Mouse (Mus musculus) midbrain, embryonic 12.5 days (tissue): ENCODE results near the gene Slc12a1. TPM values are rescaled to one million over a fixed set of nuclear protein-coding genes. Genes with fewer than 3 reads are reported as not detected.
"Not testable (repeated sequence)": the region's sequence is repeated elsewhere in the genome, so short reads cannot be mapped to it uniquely, and the experiment has no call there.

Experiments used
- ATAC-seq: fragments of 200-750 bp; cut with Nextera tagmentation; 2 replicates; pipeline ENCODE4 v1.8.0; 2017; ENCODE audit warnings: low read depth, moderate TSS enrichment, moderate library complexity; ENCODE audit not compliant: low FRiP score
- H3K27ac ChIP-seq: fragments of 300-500 bp; sonication (generic); replicated peaks from 2 replicates; pipeline ENCODE4 v1.5.1; 2016; ENCODE audit warnings: mild to moderate bottlenecking
- H3K27me3 ChIP-seq: fragments of 300-500 bp; sonication (generic); 2 replicates; pipeline ENCODE4 v1.6.1; 2016; ENCODE audit warnings: mild to moderate bottlenecking
- H3K36me3 ChIP-seq: fragments of 300-500 bp; sonication (generic); 2 replicates; pipeline ENCODE4 v1.6.1; 2016
- H3K4me1 ChIP-seq: fragments of 300-500 bp; sonication (generic); 2 replicates; pipeline ENCODE4 v1.6.1; 2016
- H3K4me2 ChIP-seq: fragments of 300-500 bp; sonication (generic); replicated peaks from 2 replicates; pipeline ENCODE4 v1.6.1; 2016; ENCODE audit warnings: mild to moderate bottlenecking, moderate library complexity
- H3K4me3 ChIP-seq: fragments of 300-500 bp; sonication (generic); 2 replicates; pipeline ENCODE4 v1.5.1; 2016; ENCODE audit warnings: mild to moderate bottlenecking
- H3K9ac ChIP-seq: fragments of 300-500 bp; sonication (generic); replicated peaks from 2 replicates; pipeline ENCODE4 v1.6.1; 2016; ENCODE audit warnings: mild to moderate bottlenecking, moderate library complexity
- H3K9me3 ChIP-seq: fragments of 300-500 bp; sonication (generic); 2 replicates; pipeline ENCODE4 v1.6.1; 2016; ENCODE audit warnings: mild to moderate bottlenecking
- WGBS: fragments of 180-500 bp; shearing (Covaris S2); methylation state at CpG from one replicate; pipeline ENCODE4 v1.1.7; 2016; 5-methylcytosine and 5-hydroxymethylcytosine counted together
- polyA plus RNA-seq: library from polyadenylated mRNA; unstranded; fragments of >200 nt; fragmentation: Nextera tagmentation; extraction: Ambion mirVana; gene quantifications from 2 replicates; pipeline ENCODE4 v1.2.1, GENCODE M21; 2016

Slc12a1 gene
- not detected in 2 replicates for polyA plus RNA-seq

DNA sequence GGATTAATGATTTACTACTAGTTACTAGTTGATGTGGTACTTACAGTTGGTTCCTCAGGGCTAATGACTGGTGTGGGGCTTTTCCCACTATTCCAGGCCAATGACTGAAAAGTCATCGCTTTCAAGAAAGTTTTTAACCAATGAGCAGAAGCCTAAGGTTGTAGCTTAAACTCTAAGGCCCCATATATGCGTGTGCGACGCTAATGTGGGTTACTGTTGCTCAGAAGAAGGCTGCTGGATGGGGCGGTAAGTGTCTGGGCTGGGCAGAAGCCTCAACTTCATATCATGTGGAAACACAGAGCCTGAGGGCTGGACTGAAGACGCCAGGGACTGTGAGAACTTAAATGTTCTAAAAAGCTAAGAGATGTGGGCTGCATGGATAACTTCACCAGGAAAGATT is at the start of gene Slc12a1:
TSS of gene Slc12a1 (plus strand) at position 118 of the 400 bp plus-strand sequence.
- Histone ChIP-seq H3K9me3 (no peaks in the 10 kb centered on the region), H3K4me1 (no peaks in the 10 kb centered on the region), H3K4me3 (no peak within 1 kb of the TSS), H3K9ac (no peak within 1 kb of the TSS), H3K27ac (no peak within 1 kb of the TSS), H3K27me3 (no peaks in the 10 kb centered on the region), H3K4me2 (no peak within 1 kb of the TSS), H3K36me3 (no peaks in the 10 kb centered on the region)
- WGBS: 83% methylated on average over 6 of the region's 6 CpGs
- ATAC-seq: no peak

- WGBS: 96% methylated on average over 13 of the region's 13 CpGs
- not testable (repeated sequence) for H3K27me3 ChIP-seq, ATAC-seq, H3K9ac ChIP-seq, H3K4me2 ChIP-seq, H3K4me3 ChIP-seq, H3K4me1 ChIP-seq, H3K27ac ChIP-seq, H3K9me3 ChIP-seq
- peaks cover 70% of the 10 kb centered on the region for H3K36me3 ChIP-seq
Observed at GRCm38 (mm10) chr2:125104491-125104890, 47.8 kb upstream of the Slc12a1 start.

DNA sequence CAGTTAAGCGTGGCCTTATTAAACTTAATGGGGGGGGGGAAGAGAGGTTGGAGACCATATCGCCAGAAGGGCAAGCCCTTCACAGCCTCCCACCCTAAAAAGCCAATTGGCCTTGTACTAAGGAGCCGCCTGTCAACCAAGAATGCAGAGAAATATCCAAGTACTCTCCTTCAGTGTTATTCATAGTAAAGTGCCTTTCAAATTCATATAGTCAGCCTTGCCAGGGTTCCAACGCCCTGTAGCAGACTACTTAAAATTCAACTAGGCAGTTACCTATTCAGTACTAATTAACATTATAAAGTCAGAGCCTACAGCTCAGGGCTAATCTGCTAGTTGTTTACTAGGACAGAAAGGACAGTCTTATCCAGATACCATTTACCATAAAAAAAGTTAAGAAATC is 45.8 kb upstream of the Slc12a1 start:
- not testable (repeated sequence) for ATAC-seq, H3K4me2 ChIP-seq, H3K4me1 ChIP-seq, H3K27me3 ChIP-seq, H3K4me3 ChIP-seq, H3K9ac ChIP-seq, H3K9me3 ChIP-seq, H3K27ac ChIP-seq
- 81% methylated on average over 4 of the region's 4 CpGs for WGBS
- peaks cover 58% of the 10 kb centered on the region for H3K36me3 ChIP-seq

GRCm38 (mm10) chr2:125119381-125120110 is 32.8 kb upstream of the Slc12a1 start:
- Histone ChIP-seq H3K36me3 (peaks cover 11% of the 10 kb centered on the region), H3K27me3 (no peaks in the 10 kb centered on the region), H3K4me1 (peaks cover 25% of the 10 kb centered on the region), H3K27ac (no peak overlapping the region), H3K9ac (no peak overlapping the region), H3K4me2 (no peak overlapping the region), H3K4me3 (no peak overlapping the region), H3K9me3 (no peaks in the 10 kb centered on the region)
- no peak for ATAC-seq
- 72% methylated on average over 6 of the region's 6 CpGs for WGBS

DNA sequence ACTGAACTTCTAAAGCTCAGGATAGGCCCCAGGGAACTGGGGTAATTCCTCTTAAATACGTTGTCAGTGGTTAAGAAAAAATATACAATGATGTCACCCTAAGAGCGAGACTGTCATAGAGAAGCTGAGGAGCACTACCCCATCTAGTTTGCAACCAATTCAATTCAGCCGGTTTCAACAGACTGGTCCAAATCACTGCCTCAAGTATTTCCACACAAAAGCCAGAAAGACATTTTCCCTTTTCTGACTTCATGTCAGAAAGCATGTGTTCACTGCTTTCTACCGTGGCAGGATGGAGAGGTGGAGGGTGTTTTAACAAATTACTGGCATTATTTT is 30.0 kb upstream of the Slc12a1 start:
- Histone ChIP-seq H3K4me3 (peak overlapping the region; percentile 79), H3K4me2 (peak overlapping the region; percentile 77), H3K4me1 (peaks cover 25% of the 10 kb centered on the region), H3K27me3 (0 out of 2 replicates have a peak, but pooled peaks cover 4% of the 10 kb centered on the region), H3K27ac (peak overlapping the region; percentile 97), H3K36me3 (no peaks in the 10 kb centered on the region), H3K9ac (peak overlapping the region; percentile 96), H3K9me3 (no peaks in the 10 kb centered on the region)
- 7% methylated on average over 4 of the region's 4 CpGs for WGBS
- ATAC-seq: 0 out of 2 replicates have a peak, but pooled peaks have one; percentile 6

DNA sequence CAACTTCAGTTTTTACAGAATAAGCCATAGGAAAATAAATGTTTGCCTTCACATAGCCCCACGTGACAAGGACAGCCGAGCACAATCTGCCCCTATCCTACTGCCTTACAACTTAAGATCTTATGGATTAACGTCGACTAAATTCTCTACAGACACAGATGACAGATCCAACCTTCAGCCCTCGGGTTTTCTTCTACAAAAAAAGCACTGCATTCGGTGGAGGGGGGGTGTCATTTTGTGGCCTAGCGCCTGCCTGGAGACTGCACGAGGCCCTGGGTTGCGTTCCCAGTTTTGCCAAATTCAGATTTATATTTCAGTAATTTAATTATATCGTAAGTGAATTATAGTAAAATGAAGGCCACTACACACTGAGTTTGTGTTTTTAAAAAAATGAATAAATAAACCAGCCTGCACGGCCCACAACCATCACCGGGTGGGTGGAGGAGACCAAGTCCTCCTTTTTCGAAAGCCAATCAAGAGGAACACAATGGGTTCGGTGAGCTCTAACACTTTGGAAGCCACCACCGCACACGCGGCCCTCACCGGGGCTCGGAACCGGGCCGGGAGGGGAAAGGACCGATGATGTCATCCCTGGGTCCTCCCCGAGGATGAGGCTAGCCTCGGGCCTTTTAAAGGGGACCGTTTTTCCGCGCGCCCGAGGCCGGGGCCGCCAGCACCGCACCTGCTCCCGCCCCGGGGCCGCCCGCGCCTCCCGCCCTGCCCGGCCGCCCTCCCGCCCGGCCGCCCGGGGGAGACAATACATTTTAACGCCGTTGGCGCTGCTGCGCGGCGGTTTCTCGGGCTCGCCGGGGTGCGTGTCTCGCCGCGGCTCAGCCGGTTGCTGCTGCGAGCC is 29.5 kb upstream of the Slc12a1 start:
- under 1% methylated on average over 54 of the region's 59 CpGs for WGBS
- peak overlapping the region; percentile 97 for H3K27ac ChIP-seq
- H3K27me3 ChIP-seq: 0 out of 2 replicates have a peak, but pooled peaks cover 4% of the 10 kb centered on the region
- H3K4me3 ChIP-seq: peak overlapping the region; percentile 79
- no peaks in the 10 kb centered on the region for H3K36me3 ChIP-seq
- peak overlapping the region; percentile 96 for H3K9ac ChIP-seq
- H3K4me2 ChIP-seq: peak overlapping the region; percentile 77
- H3K9me3 ChIP-seq: no peaks in the 10 kb centered on the region
- H3K4me1 ChIP-seq: peaks cover 25% of the 10 kb centered on the region
- peak; percentile 77 for ATAC-seq

DNA sequence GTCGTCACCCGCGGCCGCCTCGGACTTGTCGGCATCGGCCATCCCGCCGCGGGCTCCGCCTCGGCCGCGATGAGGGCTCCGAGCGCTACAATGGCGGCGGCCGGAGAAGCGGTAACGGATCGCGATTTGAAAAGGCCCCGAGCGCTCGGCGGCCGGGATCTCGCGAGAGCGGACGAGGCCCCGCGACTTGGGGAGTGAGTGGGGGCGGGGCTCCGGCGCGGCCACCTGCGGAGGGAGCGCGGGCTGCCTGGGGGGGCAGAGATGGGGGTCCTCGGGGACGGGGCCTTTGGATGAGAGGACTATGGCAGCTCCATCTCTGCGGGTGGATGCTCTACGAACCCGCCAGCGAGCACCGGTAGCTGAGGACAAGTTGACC is 28.8 kb upstream of the Slc12a1 start, which contains the start of gene Myef2:
TSS of gene Myef2 (minus strand) at position 185 of the 376 bp plus-strand sequence.
- H3K36me3 ChIP-seq: no peaks in the 10 kb centered on the region
- peak; percentile 86 for ATAC-seq
- WGBS: under 1% methylated on average over 37 of the region's 48 CpGs
- peak within 1 kb of the TSS; percentile 77 for H3K4me2 ChIP-seq
- H3K27ac ChIP-seq: peak within 1 kb of the TSS; percentile 97
- 0 out of 2 replicates have a peak, but pooled peaks cover 4% of the 10 kb centered on the region for H3K27me3 ChIP-seq
- H3K4me3 ChIP-seq: peak within 1 kb of the TSS; percentile 79
- H3K9ac ChIP-seq: peak within 1 kb of the TSS; percentile 96
- H3K4me1 ChIP-seq: peaks cover 25% of the 10 kb centered on the region
- no peaks in the 10 kb centered on the region for H3K9me3 ChIP-seq

DNA sequence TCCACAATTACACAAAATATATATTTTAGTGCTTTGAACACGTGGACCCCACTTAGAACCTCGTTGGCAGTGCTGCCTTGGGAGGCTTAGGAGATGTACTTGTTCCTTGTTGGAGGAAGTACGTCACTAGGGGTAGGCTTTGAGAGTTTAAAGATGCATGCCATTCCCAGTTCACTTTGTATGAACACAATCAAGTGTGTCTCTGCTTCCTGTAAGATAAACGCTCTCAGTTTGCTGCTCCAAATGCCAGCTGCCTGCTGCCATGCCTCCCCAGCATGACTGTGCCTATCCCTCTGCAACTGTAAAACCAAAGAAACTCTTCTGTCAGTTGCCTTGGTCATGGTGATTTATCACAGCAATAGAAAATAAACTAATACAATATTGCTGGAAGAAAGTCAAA is 26.5 kb upstream of the Slc12a1 start:
- WGBS: 47% methylated on average over 4 of the region's 4 CpGs
- Histone ChIP-seq H3K9me3 (no peaks in the 10 kb centered on the region), H3K4me1 (peaks cover 12% of the 10 kb centered on the region), H3K27ac (no peak overlapping the region), H3K4me3 (no peak overlapping the region), H3K9ac (no peak overlapping the region), H3K4me2 (no peak overlapping the region), H3K27me3 (0 out of 2 replicates have a peak, but pooled peaks cover 4% of the 10 kb centered on the region), H3K36me3 (no peaks in the 10 kb centered on the region)
- ATAC-seq: no peak

DNA sequence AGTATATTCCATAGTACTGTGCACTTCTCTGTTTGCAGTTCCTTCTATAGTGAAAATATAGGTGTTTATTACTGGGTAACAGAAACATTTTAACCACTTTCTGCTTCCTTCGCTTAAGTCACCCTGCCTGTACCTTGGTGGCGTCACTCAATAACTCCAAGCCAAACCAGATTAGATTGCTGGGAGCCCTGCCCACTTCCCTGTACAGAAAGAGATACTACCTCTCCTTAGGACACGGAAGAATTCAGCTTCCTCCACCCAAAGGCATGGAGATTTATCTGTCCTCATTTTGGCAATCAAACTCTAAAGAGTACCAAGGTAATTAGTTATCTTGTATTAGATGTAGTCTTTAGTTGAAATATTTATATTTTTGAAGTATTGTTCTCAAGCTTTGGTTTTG is 25.5 kb upstream of the Slc12a1 start:
- Histone ChIP-seq H3K27me3 (0 out of 2 replicates have a peak, but pooled peaks cover 4% of the 10 kb centered on the region), H3K4me2 (no peak overlapping the region), H3K4me1 (peaks cover 4% of the 10 kb centered on the region; the same call in 1 of the 2 replicates), H3K9me3 (no peaks in the 10 kb centered on the region), H3K9ac (no peak overlapping the region), H3K4me3 (no peak overlapping the region), H3K36me3 (no peaks in the 10 kb centered on the region), H3K27ac (no peak overlapping the region)
- no peak for ATAC-seq
- WGBS: 86% methylated on average over 3 of the region's 3 CpGs

- Histone ChIP-seq H3K4me3 (no peak overlapping the region), H3K9ac (no peak overlapping the region), H3K4me1 (peaks cover 15% of the 10 kb centered on the region), H3K4me2 (no peak overlapping the region), H3K27me3 (no peaks in the 10 kb centered on the region), H3K9me3 (no peaks in the 10 kb centered on the region), H3K27ac (no peak overlapping the region), H3K36me3 (no peaks in the 10 kb centered on the region)
- peak; percentile 58 for ATAC-seq
- 17% methylated on average over 4 of the region's 4 CpGs for WGBS
Observed at GRCm38 (mm10) chr2:125134113-125134512, 18.2 kb upstream of the Slc12a1 start.

DNA sequence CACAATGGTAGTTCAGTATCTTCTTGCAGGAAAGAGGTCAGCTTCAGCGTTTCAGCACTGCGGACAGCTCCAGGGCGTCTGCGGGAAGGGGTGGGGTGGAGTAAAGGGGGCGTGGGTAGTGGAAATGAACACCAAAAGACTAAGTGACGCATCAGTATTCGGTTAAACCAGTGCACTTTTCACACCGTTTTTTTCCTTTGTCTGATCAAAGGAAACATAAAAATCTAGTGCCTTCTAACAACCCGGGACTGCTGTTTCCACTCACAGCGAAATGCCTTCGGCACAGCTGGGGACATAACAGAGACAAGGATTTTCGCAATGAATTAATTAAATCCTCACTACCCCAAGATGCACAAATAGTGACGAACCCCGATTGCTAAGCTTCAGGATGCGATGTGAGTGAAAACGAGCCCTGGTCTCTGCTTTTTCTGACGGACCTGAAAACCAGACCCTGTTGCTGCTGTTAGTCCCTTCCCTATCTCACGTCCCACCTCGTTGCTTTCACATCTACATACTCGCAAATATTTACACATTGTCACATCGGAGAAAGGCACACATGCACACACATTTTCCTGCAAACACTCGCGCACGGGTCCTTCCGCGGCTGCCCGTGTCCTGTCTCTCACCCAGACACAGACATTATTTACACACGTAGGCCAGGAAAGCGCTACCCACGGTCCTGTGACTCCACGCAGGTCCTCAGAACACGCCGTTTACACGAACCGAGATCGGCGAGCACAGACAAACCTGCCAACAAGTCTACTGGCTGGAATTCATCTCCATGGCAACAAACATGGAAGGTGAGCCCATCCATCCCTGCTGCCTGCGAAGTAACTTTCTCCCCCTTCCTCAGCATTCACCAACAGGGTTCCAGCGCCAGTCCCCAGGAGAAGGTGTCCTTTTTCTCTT is 16.1 kb upstream of the Slc12a1 start, which contains the start of gene Ctxn2:
TSS of gene Ctxn2 (plus strand) at position 790 of the 909 bp plus-strand sequence.
- Histone ChIP-seq H3K4me3 (peak within 1 kb of the TSS; percentile 44), H3K9me3 (no peaks in the 10 kb centered on the region), H3K27me3 (no peaks in the 10 kb centered on the region), H3K36me3 (no peaks in the 10 kb centered on the region), H3K27ac (no peak within 1 kb of the TSS), H3K4me1 (peaks cover 15% of the 10 kb centered on the region), H3K4me2 (peak within 1 kb of the TSS; percentile 73), H3K9ac (peak within 1 kb of the TSS; percentile 51)
- peak; percentile 54 for ATAC-seq
- 1% methylated on average over 39 of the region's 39 CpGs for WGBS
